Mouse (Mus musculus): ENCODE measurements around the gene Zmiz1.

DNA sequence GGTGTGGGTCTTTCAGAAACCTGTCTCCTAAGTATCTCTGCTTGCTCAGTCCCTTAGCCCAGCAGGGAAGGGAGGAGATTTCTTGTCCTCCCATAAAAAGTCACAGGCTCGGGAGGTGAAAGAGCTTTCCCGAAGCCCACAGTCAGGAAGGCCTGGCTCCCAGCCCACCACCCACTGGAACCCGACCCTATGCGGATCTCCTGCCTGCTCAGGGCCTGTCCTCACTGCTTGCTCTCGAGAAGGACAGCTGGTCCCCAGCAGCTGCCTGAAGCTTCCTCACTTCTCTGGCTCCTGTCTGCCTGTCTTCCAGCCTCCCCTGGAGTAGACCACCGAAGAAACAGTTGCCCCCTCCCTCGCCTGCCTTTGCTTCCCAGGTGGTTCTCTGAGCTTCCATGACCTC is 103.9 kb downstream of the Zmiz1 start:
- no peak for TF ChIP-seq CTCF (IDR thresholded peaks at IDR 0.05; ENCODE audit: borderline replicate concordance, insufficient read depth, low read depth, low read length)
- no peak for TF ChIP-seq POLR2A (IDR thresholded peaks at IDR 0.05; ENCODE audit: borderline replicate concordance, insufficient read depth, low read length)

All from cerebellum, adult 2 months (tissue).